Comparison of ENCODE assay signal across 28 mouse cellular contexts in the genomic region with DNA sequence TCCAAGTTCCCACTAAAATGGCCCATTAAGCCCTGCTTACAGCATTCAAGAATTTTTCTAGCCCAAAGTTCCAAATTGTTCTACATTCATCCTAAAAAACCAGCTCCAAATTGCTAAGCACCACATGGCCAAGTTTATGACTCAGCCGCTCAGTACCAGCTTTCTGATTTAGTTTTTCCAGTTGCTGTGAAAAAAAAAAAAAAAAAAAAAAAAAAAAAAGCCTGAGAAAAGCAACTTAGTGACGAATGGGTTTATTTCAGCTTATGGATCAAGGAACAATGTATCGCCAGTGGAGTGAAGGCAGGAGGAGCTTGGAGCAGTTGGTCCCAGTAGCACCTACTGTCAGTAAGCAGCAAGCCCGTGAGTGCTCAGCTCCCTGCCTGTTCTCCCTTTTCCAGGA. TPM values are rescaled to one million over a fixed set of nuclear protein-coding genes. Genes with fewer than 3 reads are reported as not detected.
A peak's percentile ranks its signal among the peaks of the same experiment; 100 is the strongest.
DNase-seq lines count a peak whose midpoint lies in the region; ATAC-seq and TF ChIP-seq lines count a peak whose summit lies in the region.
"Had no signal": no experiment of that assay in that cellular context is flagged by ENCODE, and none has a peak within 500 bp of the region (broad histone marks: within the 10 kb centered on the region; RNA-seq: fewer than 3 reads in every experiment).

No protein-coding gene starts in this region.

- TF ChIP-seq CTCF in layer of hippocampus, adult 2 months (conservative IDR thresholded peaks at IDR 0.05), result no peak
- no peak for TF ChIP-seq CTCF in CH12.LX (conservative IDR thresholded peaks at IDR 0.05 in 1 of 2, IDR thresholded peaks at IDR 0.05 in 1 of 2; ENCODE audit: low read depth in 2 of 2, low read length in 2 of 2)

- intact Hi-C loops in left cerebral cortex, postnatal 14 days (cut with DNase I), result no loop called here

- no peak for ATAC-seq in megakaryocyte-erythroid progenitor cell, adult 5-6 weeks (replicated peaks; ENCODE audit: low FRiP score, low TSS enrichment, poor library complexity, severe bottlenecking)
- ATAC-seq: forebrain, embryonic 14.5 days; intestine, embryonic 15.5 days had no signal

- H3K4me2 ChIP-seq in CH12.LX (ENCODE audit: insufficient read depth, low read depth, poor library complexity, severe bottlenecking), result no peak overlapping the region
- H3K4me2 ChIP-seq: embryonic facial prominence, embryonic 12.5 days; heart, embryonic 13.5 days; hindbrain, embryonic 15.5 days; intestine, embryonic 15.5 days; liver, embryonic 11.5 days had no signal

- no peaks in the 10 kb centered on the region for H3K36me3 ChIP-seq in CH12.LX (replicated peaks in 1 of 2; ENCODE audit: control insufficient read depth in 1 of 2, insufficient read depth in 1 of 2, low read length in 1 of 2)
- H3K36me3 ChIP-seq: embryonic facial prominence, embryonic 12.5 days; heart, embryonic 13.5 days; hindbrain, embryonic 15.5 days; intestine, embryonic 15.5 days; limb, embryonic 10.5 days; midbrain, embryonic 10.5 days had no signal

- TF ChIP-seq EP300 in CH12.LX (IDR thresholded peaks at IDR 0.05; ENCODE audit: low read length), result no peak

- in situ Hi-C loops in CH12.LX (cut with MboI; ENCODE audit: low pct_ligation_motif_present, low pct_unique_long_range_greater_than_20kb, low sequenced_read_pairs), result no loop called here

- no peak overlapping the region for H3K4me3 ChIP-seq in layer of hippocampus, adult 2 months
- no peak overlapping the region for H3K4me3 ChIP-seq in CH12.LX (replicated peaks in 1 of 3; ENCODE audit: low read depth in 2 of 3, low read length in 2 of 3, poor library complexity in 1 of 3)
- H3K4me3 ChIP-seq: embryonic facial prominence, embryonic 12.5 days; erythroblast, embryonic 14.5 days; heart, embryonic 13.5 days; hindbrain, embryonic 15.5 days; intestine, embryonic 15.5 days; limb, embryonic 10.5 days; midbrain, embryonic 10.5 days had no signal

- H3K9me3 ChIP-seq in CH12.LX (replicated peaks; ENCODE audit: low read length), result peaks cover 10% of the 10 kb centered on the region
- H3K9me3 ChIP-seq: embryonic facial prominence, embryonic 12.5 days; hindbrain, embryonic 15.5 days; intestine, embryonic 15.5 days; limb, embryonic 10.5 days; midbrain, embryonic 10.5 days had no signal

- peak; percentile 35 to 63 for DNase-seq in layer of hippocampus, adult 2 months (ENCODE audit: low spot score in 2 of 2)
- DNase-seq in layer of hippocampus, postnatal 36 days, result no peak
- no peak for DNase-seq in CH12.LX (ENCODE audit: extremely low read depth)
- DNase-seq in brain, adult 2 months (ENCODE audit: low read depth, low spot score), result peak; percentile 90
- DNase-seq in left cerebral cortex, postnatal 14 days (ENCODE audit: low spot score in 2 of 2), result peak; percentile 50 to 63
- no peak for DNase-seq in embryo, embryonic 9.5 days (ENCODE audit: extremely low spot score)
- DNase-seq: cerebellum, adult 8-10 months; heart, postnatal 36 days; kidney, adult 9 months; kidney, postnatal 25 days; lung, adult 18-20 months; thymus, postnatal 36 days had no signal

- peaks cover 77% of the 10 kb centered on the region for H3K27me3 ChIP-seq in CH12.LX (replicated peaks)
- H3K27me3 ChIP-seq: embryonic facial prominence, embryonic 12.5 days; heart, embryonic 13.5 days; hindbrain, embryonic 15.5 days; intestine, embryonic 15.5 days had no signal

- TF ChIP-seq RAD21 in CH12.LX (IDR thresholded peaks at IDR 0.05; ENCODE audit: low read depth, low read length), result no peak

- dilution Hi-C loops in CH12.LX (cut with MboI; ENCODE audit: extremely low pct_ligation_motif_present, extremely low pct_unique_long_range_greater_than_20kb, low sequenced_read_pairs), result no loop called here

- H3K9ac ChIP-seq in CH12.LX (ENCODE audit: insufficient read depth, low read depth), result no peak overlapping the region
- H3K9ac ChIP-seq: embryonic facial prominence, embryonic 12.5 days; heart, embryonic 13.5 days; hindbrain, embryonic 15.5 days; intestine, embryonic 15.5 days had no signal

- TF ChIP-seq POLR2A in CH12.LX (IDR thresholded peaks at IDR 0.05; ENCODE audit: low read depth, low read length), result no peak

- no peaks in the 10 kb centered on the region for H3K4me1 ChIP-seq in CH12.LX (ENCODE audit: control insufficient read depth in 1 of 2, insufficient read depth in 2 of 2)
- H3K4me1 ChIP-seq: embryonic facial prominence, embryonic 12.5 days; heart, embryonic 13.5 days; hindbrain, embryonic 15.5 days; intestine, embryonic 15.5 days; limb, embryonic 10.5 days; midbrain, embryonic 10.5 days had no signal

- peak overlapping the region; percentile 60 for H3K27ac ChIP-seq in layer of hippocampus, adult 2 months
- no peak overlapping the region for H3K27ac ChIP-seq in CH12.LX (ENCODE audit: insufficient read depth, low read depth)
- H3K27ac ChIP-seq: embryonic facial prominence, embryonic 12.5 days; heart, embryonic 13.5 days; hindbrain, embryonic 15.5 days; intestine, embryonic 15.5 days; limb, embryonic 10.5 days; midbrain, embryonic 10.5 days had no signal

- H3K79me2 ChIP-seq in CH12.LX (replicated peaks; ENCODE audit: control insufficient read depth, extremely low read depth, insufficient read depth, poor library complexity, severe bottlenecking), result no peaks in the 10 kb centered on the region

TF ChIP-seq in CH12.LX, 34 proteins besides CTCF, POLR2A, EP300 and RAD21:
- TF ChIP-seq IRF4 (IDR thresholded peaks at IDR 0.05; ENCODE audit: low read depth, low read length) (no peak), ETS1 (conservative IDR thresholded peaks at IDR 0.05; ENCODE audit: low read depth, low read length) (no peak), ZNF384 (IDR thresholded peaks at IDR 0.05; ENCODE audit: low read depth, low read length) (peak; percentile 62), USF2 (conservative IDR thresholded peaks at IDR 0.05; ENCODE audit: low read depth, low read length) (no peak), SMC3 (IDR thresholded peaks at IDR 0.05; ENCODE audit: low read depth, low read length) (no peak), SIN3A (IDR thresholded peaks at IDR 0.05; ENCODE audit: low read length) (no peak), JUN (IDR thresholded peaks at IDR 0.05; ENCODE audit: insufficient read depth, low read depth, low read length) (no peak)

RNA-seq across cellular contexts. Expression of gene Ropn1, which starts 21.3 kb away (rescaled TPM):
- total RNA-seq in layer of hippocampus, adult 2 months (2021), result not detected
- total RNA-seq in layer of hippocampus, postnatal 36 days (2021), result not detected
- not detected in 2 replicates for total RNA-seq in CH12.LX (2012; rRNA removed)
- not detected in 2 replicates for total RNA-seq in CH12.LX (2014; rRNA removed)
- not detected in 2 replicates for polyA plus RNA-seq in CH12.LX (2012; ENCODE audit: insufficient read length, low read depth)
- under 1 TPM in 1 of 2 experiments, not detected in 1; 0.55 TPM for total RNA-seq in left cerebral cortex, postnatal 14 days (2021)
- not detected in 2 replicates for total RNA-seq in megakaryocyte-erythroid progenitor cell, adult 5-6 weeks (2014; fragmentation: Nextera tagmentation)
- not detected in 2 replicates for total RNA-seq in megakaryocyte-erythroid progenitor cell, adult 5-6 weeks (2017)
- total RNA-seq: adrenal gland, postnatal 4 days; common myeloid progenitor, adult 5-6 weeks; ES-E14; gastrocnemius, adult 8-10 months; granulocyte monocyte progenitor cell, adult 5-6 weeks; midbrain, postnatal 0 days had no signal
- polyA plus RNA-seq: embryonic facial prominence, embryonic 12.5 days; erythroblast, embryonic 14.5 days; forebrain, embryonic 14.5 days; hindbrain, embryonic 15.5 days; intestine, embryonic 15.5 days; limb, embryonic 10.5 days; liver, embryonic 11.5 days; midbrain, embryonic 10.5 days; midbrain, postnatal 0 days had no signal

RNA-seq across cellular contexts. Expression of gene Kalrn, which starts 55.1 kb away (rescaled TPM):
- total RNA-seq in layer of hippocampus, adult 2 months (2021), result 100 to 1,000 TPM; 533 to 549 TPM
- 100 to 1,000 TPM; 472 to 547 TPM for total RNA-seq in layer of hippocampus, postnatal 36 days (2021)
- 0.08 TPM in 2 replicates for total RNA-seq in CH12.LX (2012; rRNA removed)
- total RNA-seq in CH12.LX (2014; rRNA removed), result 0.05 TPM in 1 of 2 replicates, not detected in the other
- 0.03 and 0.09 TPM in 2 replicates for polyA plus RNA-seq in CH12.LX (2012; ENCODE audit: insufficient read length, low read depth)
- total RNA-seq in left cerebral cortex, postnatal 14 days (2021), result 100 to 1,000 TPM; 431 to 495 TPM
- total RNA-seq in megakaryocyte-erythroid progenitor cell, adult 5-6 weeks (2014; fragmentation: Nextera tagmentation), result 1.6 and 1.7 TPM in 2 replicates
- 3.7 and 4.3 TPM in 2 replicates for total RNA-seq in megakaryocyte-erythroid progenitor cell, adult 5-6 weeks (2017)

Comparison
In these comparisons a context has a peak if more than half of its experiments do, and no peak if none do; other contexts are left out.
1. DNase-seq: peak in layer of hippocampus, adult 2 months (2 of 2), brain, adult 2 months (single experiment) and left cerebral cortex, postnatal 14 days (2 of 2); none in layer of hippocampus, postnatal 36 days (0 of 2), CH12.LX (single experiment) and embryo, embryonic 9.5 days (single experiment).
2. RNA of gene Kalrn, which starts 55.1 kb away (total RNA-seq): 533 to 549 TPM in layer of hippocampus, adult 2 months, 472 to 547 TPM in layer of hippocampus, postnatal 36 days and 431 to 495 TPM in left cerebral cortex, postnatal 14 days; 1.6 to 4.3 TPM in megakaryocyte-erythroid progenitor cell, adult 5-6 weeks and 0.05 to 0.08 TPM in CH12.LX; every median in the first group is over 10 times any median in the second.